ENCODE assay signal across 9 mouse cellular contexts in the genomic region with DNA sequence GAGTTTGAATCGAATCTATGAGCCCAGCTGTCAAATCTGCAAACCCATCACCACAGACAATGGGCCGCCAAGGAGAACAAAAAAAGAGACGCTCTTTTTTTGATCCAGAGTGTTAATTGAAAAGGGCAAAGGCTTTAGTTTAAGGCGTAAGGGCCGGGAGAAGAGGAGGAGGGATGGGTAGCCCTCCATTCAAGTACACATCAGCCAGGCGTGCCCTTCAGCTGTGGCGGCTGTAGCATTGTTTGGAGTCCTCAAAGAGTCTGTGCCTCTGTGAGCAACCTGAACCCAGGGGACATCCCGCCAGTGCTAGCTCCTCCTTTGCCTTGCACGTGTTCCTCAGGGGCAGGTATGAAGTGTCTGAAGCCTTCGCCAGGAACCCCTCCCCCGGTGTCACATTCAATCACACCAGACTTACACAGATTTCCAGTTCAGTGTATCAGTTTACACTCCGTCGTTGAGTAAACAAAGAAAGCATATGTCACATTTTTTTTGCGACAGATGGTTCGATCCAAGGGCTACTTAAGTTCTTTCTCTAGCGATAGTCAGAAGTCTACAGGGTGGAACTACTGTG. TPM values are rescaled to one million over a fixed set of nuclear protein-coding genes. Genes with fewer than 3 reads are reported as not detected.
DNase-seq lines count a peak whose midpoint lies in the region; ATAC-seq lines count a peak whose summit lies in the region.
"Had no signal": no experiment of that assay in that cellular context is flagged by ENCODE, and none has a peak within 500 bp of the region (broad histone marks: within the 10 kb centered on the region; RNA-seq: fewer than 3 reads in every experiment).

No protein-coding gene starts in this region.

- WGBS in heart, embryonic 10.5 days: 12% methylated on average over 16 of the region's 16 CpGs
- 4% methylated on average over 16 of the region's 16 CpGs for WGBS in hindbrain, embryonic 14.5 days
- WGBS in midbrain, embryonic 15.5 days: 3% methylated on average over 16 of the region's 16 CpGs

- no peaks in the 10 kb centered on the region for H3K9me3 ChIP-seq in heart, embryonic 10.5 days
- no peaks in the 10 kb centered on the region for H3K9me3 ChIP-seq in hindbrain, embryonic 14.5 days (ENCODE audit: control insufficient read depth, low read length)
- H3K9me3 ChIP-seq in midbrain, embryonic 15.5 days: no peaks in the 10 kb centered on the region

- H3K4me3 ChIP-seq in heart, embryonic 10.5 days: peak overlapping the region; percentile 68
- peak overlapping the region; percentile 57 for H3K4me3 ChIP-seq in hindbrain, embryonic 14.5 days (replicated peaks; ENCODE audit: low read length)
- peak overlapping the region; percentile 54 for H3K4me3 ChIP-seq in midbrain, embryonic 15.5 days

- H3K4me1 ChIP-seq in heart, embryonic 10.5 days: peaks cover 42% of the 10 kb centered on the region
- peaks cover 53% of the 10 kb centered on the region for H3K4me1 ChIP-seq in hindbrain, embryonic 14.5 days (replicated peaks; ENCODE audit: control insufficient read depth, insufficient read depth, low read length)
- peaks cover 60% of the 10 kb centered on the region for H3K4me1 ChIP-seq in midbrain, embryonic 15.5 days

- H3K9ac ChIP-seq in hindbrain, embryonic 14.5 days: peak overlapping the region; percentile 71
- H3K9ac ChIP-seq in midbrain, embryonic 15.5 days: peak overlapping the region; percentile 55

- H3K36me3 ChIP-seq in heart, embryonic 10.5 days: no peaks in the 10 kb centered on the region
- no peaks in the 10 kb centered on the region for H3K36me3 ChIP-seq in hindbrain, embryonic 14.5 days (replicated peaks; ENCODE audit: control insufficient read depth, insufficient read depth)
- H3K36me3 ChIP-seq in midbrain, embryonic 15.5 days (replicated peaks): no peaks in the 10 kb centered on the region

- DNase-seq in heart, embryonic 10.5 days (ENCODE audit: low spot score): no peak
- no peak for DNase-seq in heart, adult 8-10 months (ENCODE audit: low spot score)
- peak; percentile 7 for DNase-seq in Muller cell, postnatal 12 days (ENCODE audit: inconsistent ontology term)
- DNase-seq in hindbrain, embryonic 14.5 days (ENCODE audit: low spot score): peak; percentile 61
- DNase-seq in natural killer cell, adult 2 months (ENCODE audit: low spot score in 2 of 2): no peak
- DNase-seq in right cerebral cortex, postnatal 36 days (ENCODE audit: low spot score in 2 of 2): no peak
- DNase-seq in layer of hippocampus, postnatal 14 days (ENCODE audit: low spot score in 2 of 2): no peak

- H3K27ac ChIP-seq in heart, embryonic 10.5 days: no peak overlapping the region
- peak overlapping the region; percentile 86 for H3K27ac ChIP-seq in hindbrain, embryonic 14.5 days
- peak overlapping the region; percentile 77 for H3K27ac ChIP-seq in midbrain, embryonic 15.5 days

- H3K4me2 ChIP-seq in hindbrain, embryonic 14.5 days (replicated peaks): peak overlapping the region; percentile 99
- H3K4me2 ChIP-seq in midbrain, embryonic 15.5 days: peak overlapping the region; percentile 96

- ATAC-seq in hindbrain, embryonic 14.5 days (ENCODE audit: low FRiP score): 0 out of 2 replicates have a peak, but pooled peaks have one; percentile 31
- 0 out of 2 replicates have a peak, but pooled peaks have one; percentile 31 for ATAC-seq in midbrain, embryonic 15.5 days (replicated peaks)

- H3K27me3 ChIP-seq in heart, embryonic 10.5 days (ENCODE audit: insufficient read depth, poor library complexity, severe bottlenecking): peaks cover 80% of the 10 kb centered on the region
- 0 out of 2 replicates have a peak, but pooled peaks cover 3% of the 10 kb centered on the region for H3K27me3 ChIP-seq in hindbrain, embryonic 14.5 days (ENCODE audit: control insufficient read depth, insufficient read depth, low read length)
- 0 out of 2 replicates have a peak, but pooled peaks cover 15% of the 10 kb centered on the region for H3K27me3 ChIP-seq in midbrain, embryonic 15.5 days (replicated peaks)

RNA-seq across cellular contexts. Expression of a gene that starts 0.9 kb away (rescaled TPM):
- 2.1 and 6.0 TPM in 2 replicates for polyA plus RNA-seq in heart, embryonic 10.5 days (2016; fragmentation: Nextera tagmentation; extraction: Ambion mirVana)
- 1 to 10 TPM; 4.8 to 5.4 (median 5.2) TPM for total RNA-seq in heart, adult 8-10 months (2022)
- polyA plus RNA-seq in hindbrain, embryonic 14.5 days (2014; fragmentation: Nextera tagmentation; extraction: Ambion mirVana): 46.0 and 48.5 TPM in 2 replicates
- polyA plus RNA-seq in midbrain, embryonic 15.5 days (2015; fragmentation: Nextera tagmentation; extraction: Ambion mirVana): 42.6 and 44.0 TPM in 2 replicates
- total RNA-seq in layer of hippocampus, postnatal 14 days (2021): 10 to 100 TPM; 45.8 to 51.6 TPM

RNA-seq across cellular contexts. Expression of a gene that starts 55.2 kb away (rescaled TPM):
- polyA plus RNA-seq in heart, embryonic 10.5 days (2016; fragmentation: Nextera tagmentation; extraction: Ambion mirVana): not detected in 2 replicates
- total RNA-seq in heart, adult 8-10 months (2022): not detected
- polyA plus RNA-seq in hindbrain, embryonic 14.5 days (2014; fragmentation: Nextera tagmentation; extraction: Ambion mirVana): not detected in 2 replicates
- not detected in 2 replicates for polyA plus RNA-seq in midbrain, embryonic 15.5 days (2015; fragmentation: Nextera tagmentation; extraction: Ambion mirVana)
- total RNA-seq in layer of hippocampus, postnatal 14 days (2021): not detected
- polyA plus RNA-seq: spleen, adult 2 months had no signal

Comparison
In these comparisons a context has a peak if more than half of its experiments do, and no peak if none do; other contexts are left out.
1. DNase-seq: peak in Muller cell, postnatal 12 days (single experiment) and hindbrain, embryonic 14.5 days (single experiment); none in heart, embryonic 10.5 days (single experiment), heart, adult 8-10 months (single experiment), natural killer cell, adult 2 months (0 of 2), right cerebral cortex, postnatal 36 days (0 of 2) and layer of hippocampus, postnatal 14 days (0 of 2).
2. Peak in every context shown above with its lines, with median percentiles within 50 percentile points of each other: H3K4me3 ChIP-seq.